Mouse (Mus musculus) left cerebral cortex, adult 18-20 months (tissue): Measurements from ENCODE around the gene Tirap. TPM values are rescaled to one million over a fixed set of nuclear protein-coding genes. Genes with fewer than 3 reads are reported as not detected.
A peak's percentile ranks its signal among the peaks of the same experiment; 100 is the strongest.

Experiments
- DNase-seq, 2 experiments: peaks; one replicate each; pipeline ENCODE4 v3.0.0; 2021 to 2022; ENCODE audit warnings: low spot score in 2 of 2, mixed read lengths in 1 of 2
- long read RNA-seq, 2 experiments: library from polyadenylated mRNA; stranded (forward); transcript quantifications; one replicate each; pipeline ENCODE4 v2.0.0; 2021
- total RNA-seq, 2 experiments: library from RNA; stranded (reverse); gene quantifications; 2 replicates each; pipeline ENCODE4 v1.2.3; 2021

Gene Tirap
- 1 to 10 TPM; 2.4 to 2.7 TPM for total RNA-seq
- long read RNA-seq, experiment 1, partial matches to known transcripts, result 0 of 8 reads
- long read RNA-seq, experiment 1, other reads (novel, unspliced or antisense), result 3 of 8 reads
- long read RNA-seq, experiment 2, partial matches to known transcripts, result 0 of 1 reads
- long read RNA-seq, experiment 2, other reads (novel, unspliced or antisense), result 0 of 1 reads

- DNase-seq, result peak; percentile 81 to 82
Measured at GRCm38 (mm10) chr9:35199772-35200471, at the start of gene Tirap, which contains the start of gene Srpr. Gene Tirap, minus strand, starts transcription at chr9:35200291. Gene Srpr, plus strand, starts transcription at chr9:35200175.

- DNase-seq, result no peak
Measured at GRCm38 (mm10) chr9:35249476-35249875, 49.4 kb upstream of the Tirap start.

GRCm38 (mm10) chr9:35247405-35247804, 47.3 kb upstream of the Tirap start:
- DNase-seq, result no peak

- no peak for DNase-seq
Measured at GRCm38 (mm10) chr9:35239734-35240133, 39.6 kb upstream of the Tirap start.

- DNase-seq, result no peak
Measured at GRCm38 (mm10) chr9:35238915-35239571, 39.0 kb upstream of the Tirap start.

DNA sequence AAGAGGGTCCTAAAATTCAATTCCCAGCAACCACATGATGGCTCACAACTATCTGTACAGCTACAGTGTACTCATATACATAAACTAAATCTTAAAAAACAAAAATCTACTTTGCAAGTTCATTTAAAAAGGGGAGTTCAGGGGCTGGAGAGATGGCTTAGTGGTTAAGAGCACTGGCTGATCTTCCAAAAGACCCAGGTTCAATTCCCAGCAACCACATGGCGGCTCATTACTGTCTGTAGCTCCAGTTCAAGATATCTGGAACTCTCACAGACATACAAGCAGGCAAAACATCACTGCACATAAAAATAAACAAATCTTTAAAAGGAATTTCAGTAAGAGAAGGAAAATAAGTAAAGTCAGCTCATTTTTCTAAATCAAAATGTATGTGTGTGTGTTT, 38.3 kb upstream of the Tirap start:
- no peak for DNase-seq

- peak in 1 of 2 experiments; percentile 8 for DNase-seq
Measured at GRCm38 (mm10) chr9:35235996-35236395, 35.9 kb upstream of the Tirap start.

DNA sequence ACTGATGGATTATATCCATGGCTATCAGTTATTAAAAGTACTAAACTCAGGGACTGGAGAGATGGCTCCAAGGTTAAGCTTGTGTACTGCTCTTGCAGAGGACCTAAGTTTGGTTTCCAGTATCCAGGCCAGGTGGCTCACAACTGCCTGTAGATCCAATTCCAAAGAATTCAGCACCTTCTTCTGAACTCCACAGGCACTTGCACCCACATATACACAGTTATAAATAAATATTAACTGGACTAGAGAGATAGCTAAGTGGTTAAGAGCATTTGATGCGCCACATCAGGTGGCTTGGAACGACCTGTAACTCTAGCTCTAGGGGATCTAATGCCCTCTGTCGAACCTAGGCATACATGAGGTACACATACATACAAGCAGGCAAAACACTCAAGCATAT, 28.6 kb upstream of the Tirap start:
- no peak for DNase-seq

- DNase-seq, result no peak
Measured at GRCm38 (mm10) chr9:35223466-35223865, 23.4 kb upstream of the Tirap start.

DNA sequence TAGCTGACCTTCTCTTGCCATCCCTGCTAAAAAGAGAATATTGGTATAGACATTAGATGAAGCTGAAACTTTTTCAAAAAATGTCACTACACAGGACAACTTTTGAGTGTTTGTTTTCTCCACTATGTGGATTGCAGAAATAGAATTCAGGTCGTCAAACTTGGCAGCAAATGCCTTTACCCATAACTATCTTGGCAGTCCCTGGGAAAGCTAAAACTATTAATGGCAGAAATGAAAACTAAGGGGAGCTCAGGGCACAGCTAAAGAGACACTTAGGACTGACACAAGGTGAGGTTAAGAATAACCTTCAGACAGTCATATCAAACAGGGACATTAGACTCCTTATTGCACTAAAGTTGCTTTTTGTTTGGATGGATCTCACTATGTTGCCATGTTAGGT, 17.9 kb upstream of the Tirap start:
- DNase-seq, result no peak

DNA sequence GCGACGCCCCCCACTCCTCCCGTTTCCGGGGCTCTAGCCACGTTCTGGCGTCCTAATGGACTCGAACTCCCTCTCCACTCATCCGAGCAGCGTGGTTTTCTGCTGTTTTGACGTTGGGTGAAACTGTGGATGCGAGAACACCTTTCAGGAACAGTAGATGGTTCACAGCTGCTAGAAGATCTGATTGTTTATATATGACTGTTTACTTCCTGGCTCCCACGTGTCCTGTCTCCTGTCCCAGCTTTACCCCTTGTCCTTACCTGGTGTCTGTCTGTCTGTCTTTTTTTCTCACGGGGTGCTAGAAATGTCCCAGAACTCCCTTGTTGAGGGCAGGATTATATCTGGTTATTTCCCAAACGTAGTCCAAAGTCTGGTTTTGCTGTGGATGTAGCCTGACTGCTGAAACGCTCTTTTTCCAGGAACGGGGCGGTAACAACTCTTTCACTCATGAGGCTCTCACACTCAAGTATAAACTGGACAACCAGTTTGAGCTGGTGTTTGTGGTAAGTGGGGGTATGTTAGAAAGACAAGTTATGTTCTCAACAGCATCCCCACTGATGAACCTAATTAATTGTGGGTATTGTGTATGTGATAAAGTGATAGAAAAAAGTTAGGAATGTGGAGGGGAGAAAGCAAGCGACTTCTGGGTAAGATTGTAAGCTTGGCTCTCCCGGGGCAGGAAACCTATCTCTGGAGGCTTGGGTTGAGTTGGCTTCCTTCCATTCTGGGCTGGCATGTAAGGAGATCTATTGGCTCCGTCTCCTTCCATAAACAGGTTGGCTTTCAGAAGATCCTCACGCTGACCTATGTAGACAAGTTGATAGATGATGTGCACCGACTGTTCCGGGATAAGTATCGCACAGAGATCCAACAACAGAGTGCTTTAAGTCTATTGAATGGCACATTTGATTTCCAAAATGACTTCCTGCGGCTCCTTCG, 11.8 kb upstream of the Tirap start:
- no peak for DNase-seq

- DNase-seq, result peak; percentile 99
Measured at GRCm38 (mm10) chr9:35210542-35211474, 10.7 kb upstream of the Tirap start, which contains the start of gene Foxred1. Gene Foxred1, minus strand, starts transcription at chr9:35211055.

DNA sequence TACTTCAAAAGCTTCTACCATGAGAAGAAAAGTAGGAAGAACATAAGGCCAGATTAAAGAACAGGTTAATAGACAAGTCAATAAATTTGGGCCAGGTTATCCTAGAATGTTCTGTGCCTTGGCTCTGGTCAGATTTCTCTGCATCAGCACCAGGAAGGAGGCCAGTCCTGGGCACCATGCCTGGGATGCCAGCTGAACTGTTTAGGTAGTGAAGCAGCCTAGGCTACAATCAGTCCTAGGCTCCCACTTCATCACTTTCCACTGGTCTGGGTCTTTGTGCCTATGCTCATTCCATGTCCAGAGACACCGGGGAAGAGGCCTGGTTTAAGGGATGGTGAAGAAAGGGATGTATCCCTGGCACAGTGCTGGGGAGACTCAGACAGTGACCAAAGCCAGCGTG, 4.3 kb upstream of the Tirap start:
- DNase-seq, result no peak

DNA sequence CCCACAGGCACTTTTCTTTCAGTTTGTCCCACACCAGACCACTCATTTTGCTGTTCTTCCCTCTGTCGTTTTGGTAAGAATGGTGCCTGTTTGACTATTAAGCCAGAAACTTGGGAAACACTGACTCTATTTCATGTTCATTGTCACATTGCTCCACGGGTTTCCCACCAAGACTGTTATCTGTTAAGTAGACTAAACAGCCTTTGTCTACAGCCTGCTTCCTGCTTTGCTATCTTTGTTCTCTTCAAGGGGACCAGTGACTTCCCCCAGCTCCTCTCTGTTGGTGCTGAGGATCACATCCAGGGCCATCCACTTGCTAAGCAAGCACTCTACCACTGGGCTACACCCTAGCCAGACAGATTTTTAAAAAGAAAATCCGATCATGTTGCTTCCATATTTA, 3.4 kb upstream of the Tirap start:
- no peak for DNase-seq

GRCm38 (mm10) chr9:35200529-35201060, 504 bp upstream of the Tirap start:
- no peak for DNase-seq

DNA sequence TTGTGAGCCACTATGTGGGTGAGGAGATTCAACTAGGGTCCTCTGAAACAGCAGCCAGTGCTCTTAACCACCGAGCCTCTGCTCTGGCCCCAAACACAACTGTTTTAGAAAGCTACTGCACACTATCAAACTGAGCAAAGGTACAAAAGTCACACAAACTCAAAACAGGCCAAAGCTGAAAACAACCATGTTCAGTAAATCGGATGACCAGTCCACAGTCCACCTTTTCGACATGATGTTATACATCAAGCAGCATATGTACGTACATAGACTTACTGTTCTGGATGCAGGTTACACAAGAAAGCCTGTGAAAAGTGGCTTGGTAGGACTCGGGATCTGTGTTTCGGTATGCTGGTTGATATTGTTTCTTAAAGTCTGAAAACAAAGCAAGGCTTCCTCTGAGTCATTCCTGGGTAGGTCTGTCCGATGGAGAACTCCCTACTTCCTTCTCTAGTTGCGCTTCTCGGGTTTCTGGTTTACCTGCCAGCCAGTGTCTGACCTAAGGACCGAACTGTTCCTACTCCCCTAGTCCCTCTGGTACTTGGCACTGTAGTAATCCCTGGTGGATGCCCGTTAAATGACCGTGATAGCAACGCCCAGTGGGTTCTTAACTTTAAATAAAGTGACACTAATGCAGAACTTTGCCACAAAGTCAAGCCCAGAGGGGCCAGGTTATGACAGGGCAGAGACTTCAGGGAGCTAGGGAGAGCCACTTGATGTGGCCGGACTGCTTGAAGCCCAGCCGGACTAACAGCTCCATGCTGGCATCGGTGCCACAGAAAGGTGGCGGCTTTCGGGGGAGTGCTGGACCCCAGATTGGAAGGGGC, 933 bp downstream of the Tirap start:
- no peak for DNase-seq

- no peak for DNase-seq
Measured at GRCm38 (mm10) chr9:35198351-35198750, 1.7 kb downstream of the Tirap start.

GRCm38 (mm10) chr9:35197625-35198024, 2.5 kb downstream of the Tirap start:
- no peak for DNase-seq

DNA sequence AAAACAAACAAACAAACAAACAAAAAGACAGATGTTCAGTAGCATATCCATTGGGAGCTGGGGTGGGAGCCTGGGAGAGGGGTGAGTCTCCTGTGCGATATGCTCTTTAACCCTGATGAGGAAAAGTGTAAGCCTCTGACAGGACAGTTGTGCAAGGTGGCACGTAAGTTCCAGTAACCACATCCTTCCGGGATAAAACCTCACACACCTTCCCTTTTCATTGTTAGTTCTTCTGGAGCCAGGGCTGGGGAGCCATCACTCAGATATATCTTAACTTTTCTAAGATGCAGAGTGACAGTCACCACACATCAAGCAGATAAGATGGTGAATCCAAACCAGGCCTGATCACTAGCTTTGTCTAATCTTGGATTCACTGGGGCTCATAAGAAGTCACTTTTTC, 6.0 kb downstream of the Tirap start:
- DNase-seq, result no peak
